Mouse (Mus musculus): Measurements from ENCODE around the gene Tmem138.
"Not testable (repeated sequence)": the region's sequence is repeated elsewhere in the genome, so short reads cannot be mapped to it uniquely, and the experiment has no call there.

DNA sequence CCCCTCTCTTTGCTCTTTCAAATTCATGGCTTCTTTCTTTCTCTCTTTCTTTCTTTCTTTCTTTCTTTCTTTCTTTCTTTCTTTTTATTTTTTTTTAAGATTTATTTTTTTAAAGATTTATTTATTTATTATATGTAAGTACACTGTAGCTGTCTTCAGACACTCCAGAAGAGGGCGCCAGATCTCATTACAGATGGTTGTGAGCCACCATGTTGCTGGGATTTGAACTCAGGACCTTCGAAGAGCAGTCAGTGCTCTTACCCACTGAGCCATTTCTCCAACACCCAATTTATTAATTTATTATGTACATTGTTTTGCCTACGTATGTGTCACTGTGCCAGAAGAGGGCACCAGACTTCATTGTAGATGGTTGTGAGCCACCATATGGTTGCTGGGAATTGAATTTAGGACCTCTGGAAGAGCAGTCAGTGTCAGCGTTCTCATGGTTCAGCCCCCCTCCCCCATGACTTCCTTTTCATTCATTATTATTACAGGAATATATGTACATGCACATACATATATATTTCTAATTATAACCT lies 19.3 kb downstream of the Tmem138 start:
- TF ChIP-seq CTCF (IDR thresholded peaks at IDR 0.05; ENCODE audit: control insufficient read depth, insufficient read depth, insufficient read length); MAX (IDR thresholded peaks at IDR 0.05); USF1 (IDR thresholded peaks at IDR 0.05; ENCODE audit: low read depth); MYOD1 (IDR thresholded peaks at IDR 0.05; ENCODE audit: control insufficient read depth, insufficient read length, low read depth); CEBPB (IDR thresholded peaks at IDR 0.05; ENCODE audit: low read depth); MYOG (IDR thresholded peaks at IDR 0.05; ENCODE audit: control insufficient read depth, extremely low read depth, insufficient read length); FOSL1 (IDR thresholded peaks at IDR 0.05; ENCODE audit: insufficient read depth, low read length, poor library complexity, severe bottlenecking): not testable (repeated sequence)
